Mouse (Mus musculus) cerebellum, adult 11-12 months (tissue): ENCODE data around the gene Sco2.

Experiments
- DNase-seq: peaks from one replicate; pipeline ENCODE4 v3.0.0; 2022

The Sco2 gene

DNA sequence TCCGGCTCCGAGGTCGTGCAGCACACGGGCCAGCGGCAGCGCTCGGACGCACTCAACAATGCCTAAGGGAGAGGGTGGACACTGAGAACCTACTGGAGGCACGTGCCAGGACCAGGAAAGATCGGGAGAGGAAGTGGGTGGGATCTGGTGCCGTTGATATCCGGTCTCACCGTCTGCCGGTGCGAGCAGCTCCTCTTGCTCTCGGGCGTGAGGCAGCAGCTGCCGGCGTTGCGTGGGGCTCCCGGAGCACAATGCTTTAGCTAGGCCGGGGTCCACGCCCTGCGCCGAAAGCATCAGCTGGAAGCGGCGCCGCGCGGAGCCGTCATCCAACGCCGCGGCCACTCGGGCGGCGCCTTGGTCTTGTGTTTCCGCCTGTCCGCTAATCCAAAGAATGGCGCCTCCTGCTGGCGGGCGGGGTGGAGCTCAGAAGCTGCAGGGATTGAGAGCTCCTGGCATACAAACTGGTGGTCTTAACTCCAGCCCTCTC is at the start of gene Sco2:
Sco2 (minus strand) TSS at position 85 of the 487 bp plus-strand sequence.
- DNase-seq, result peak; percentile 90

DNA sequence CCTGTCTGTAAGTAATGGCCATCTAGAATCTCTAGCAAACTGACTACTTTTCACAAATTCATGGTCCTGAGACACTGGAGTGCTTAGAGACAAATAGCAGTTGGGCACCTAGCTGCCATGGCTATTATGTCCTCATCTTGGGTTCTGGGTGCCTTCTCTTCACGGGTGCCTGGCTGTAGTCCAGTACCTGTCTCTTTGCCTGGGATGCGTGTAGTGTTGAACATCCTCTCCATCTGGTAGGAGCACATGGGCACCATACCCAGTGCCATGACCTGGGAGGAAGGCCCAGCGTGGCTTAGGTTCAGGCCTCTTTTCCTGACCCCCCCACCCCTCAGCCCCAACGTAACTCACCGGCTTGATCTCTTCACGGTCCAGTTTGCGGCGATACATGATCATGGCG is 48.3 kb upstream of the Sco2 start:
- DNase-seq, result peak; percentile 55

DNA sequence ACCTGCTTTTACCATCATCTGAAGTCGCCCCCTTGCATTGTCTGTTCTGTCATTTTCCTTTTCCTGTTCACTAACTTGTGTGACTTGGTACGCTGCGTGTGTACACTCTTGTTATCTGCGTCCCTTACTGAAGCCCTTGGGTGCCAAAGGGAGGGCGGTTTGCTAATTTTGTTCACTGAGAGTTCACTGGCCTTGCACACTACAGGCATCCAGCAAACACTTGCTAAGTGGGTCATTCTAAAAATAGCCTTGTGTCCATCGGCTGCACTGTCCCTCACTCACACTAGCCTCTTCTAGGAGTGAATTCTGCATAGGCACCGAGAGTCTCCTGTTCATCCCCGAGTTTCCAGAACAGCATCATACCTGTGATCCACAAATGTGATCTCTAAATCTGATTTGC is 41.6 kb upstream of the Sco2 start:
- DNase-seq, result no peak

DNA sequence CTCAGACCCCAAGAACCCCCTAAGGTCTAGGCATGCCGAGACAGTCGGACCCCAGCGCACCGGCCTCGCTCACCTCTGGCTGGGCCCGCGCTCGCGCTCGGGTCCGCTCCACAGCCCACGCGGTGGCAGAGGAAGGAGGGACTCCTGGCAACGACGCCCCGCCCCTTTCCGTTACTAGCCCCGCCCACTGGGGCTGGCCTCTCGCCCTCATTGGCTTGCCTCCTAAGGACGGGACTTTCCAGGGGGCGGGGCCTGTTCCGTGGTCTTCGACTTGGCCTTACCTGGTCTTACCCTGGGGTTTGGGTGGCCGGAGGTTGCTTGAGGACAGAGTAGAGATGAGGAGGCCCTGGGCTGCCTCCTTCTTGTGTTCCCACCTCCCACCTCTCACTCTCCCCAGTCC is 36.5 kb upstream of the Sco2 start, which contains the start of gene Syce3:
Syce3 (minus strand) TSS at position 386 of the 400 bp plus-strand sequence.
- DNase-seq, result no peak

DNA sequence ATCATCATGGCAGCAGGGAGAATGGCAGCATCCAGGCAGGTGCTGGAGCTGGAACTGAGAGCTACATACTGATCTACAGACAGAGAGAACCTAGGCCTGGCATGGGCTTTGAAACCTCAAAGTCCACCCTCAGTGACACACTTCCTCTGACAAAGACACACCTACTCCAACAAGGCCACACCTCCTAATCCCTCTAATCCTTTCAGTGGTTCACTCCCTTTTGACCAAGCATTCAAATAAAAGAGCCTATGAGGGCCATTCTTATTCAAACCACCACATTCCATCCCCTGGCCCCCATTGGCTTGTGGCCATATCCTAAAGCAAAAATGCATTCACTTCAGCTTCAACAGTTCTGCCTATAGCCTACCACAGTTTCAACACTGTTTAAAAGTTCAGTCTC is 33.0 kb upstream of the Sco2 start:
- no peak for DNase-seq

DNA sequence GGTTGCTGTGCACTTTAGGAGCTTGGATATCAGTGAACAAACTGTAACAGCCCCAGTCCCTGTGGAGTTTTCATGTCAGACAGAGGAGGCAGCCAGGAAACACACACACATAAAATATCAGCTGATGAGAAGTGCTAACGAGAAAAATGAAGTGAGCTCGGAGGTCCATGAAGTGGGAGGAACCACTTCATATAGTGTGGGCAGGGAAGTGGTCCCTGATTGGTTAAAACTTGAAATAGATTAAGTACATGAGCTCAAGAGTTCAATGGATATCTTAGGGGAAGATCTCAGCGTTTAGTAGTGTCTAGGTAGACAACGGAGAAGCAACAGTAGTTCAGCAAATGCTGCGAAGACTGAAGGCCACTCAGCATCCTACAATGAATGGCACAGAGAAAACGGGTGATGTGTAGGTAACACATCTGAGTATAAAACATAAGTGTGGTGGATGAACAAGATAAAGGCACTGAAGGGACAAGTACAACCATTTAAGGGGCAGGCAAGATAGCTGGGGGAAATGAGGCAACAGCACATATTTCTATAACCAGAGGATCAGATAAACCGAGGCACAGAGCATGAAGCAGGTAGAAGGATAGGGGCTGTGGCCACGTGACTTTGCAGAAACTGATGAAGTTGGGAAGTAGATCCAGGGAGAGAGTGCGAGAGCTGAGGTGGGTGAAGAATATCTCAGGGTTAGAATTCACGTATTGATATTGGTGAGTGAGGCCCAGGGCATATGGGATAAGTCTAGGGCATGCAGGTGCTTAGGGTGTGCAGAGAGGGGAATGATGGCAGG is 31.4 kb upstream of the Sco2 start:
- no peak for DNase-seq

DNA sequence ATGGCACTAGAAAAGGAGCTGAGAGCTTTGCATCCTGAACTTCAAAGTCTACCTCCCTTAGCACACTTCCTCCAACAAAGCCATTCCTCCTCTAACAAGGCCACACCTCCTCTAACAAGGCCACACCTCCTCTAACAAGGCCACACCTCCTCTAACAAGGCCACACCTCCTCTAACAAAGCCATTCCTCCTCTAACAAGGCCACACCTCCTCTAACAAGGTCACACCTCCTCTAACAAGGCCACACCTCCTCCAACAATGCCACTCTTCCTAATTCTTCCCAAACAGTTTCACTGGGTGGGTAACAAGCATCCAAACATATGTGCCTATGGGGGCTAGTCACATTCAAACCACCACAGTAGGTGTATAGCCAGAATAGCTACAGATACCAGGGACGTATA is 28.8 kb upstream of the Sco2 start:
- no peak for DNase-seq

DNA sequence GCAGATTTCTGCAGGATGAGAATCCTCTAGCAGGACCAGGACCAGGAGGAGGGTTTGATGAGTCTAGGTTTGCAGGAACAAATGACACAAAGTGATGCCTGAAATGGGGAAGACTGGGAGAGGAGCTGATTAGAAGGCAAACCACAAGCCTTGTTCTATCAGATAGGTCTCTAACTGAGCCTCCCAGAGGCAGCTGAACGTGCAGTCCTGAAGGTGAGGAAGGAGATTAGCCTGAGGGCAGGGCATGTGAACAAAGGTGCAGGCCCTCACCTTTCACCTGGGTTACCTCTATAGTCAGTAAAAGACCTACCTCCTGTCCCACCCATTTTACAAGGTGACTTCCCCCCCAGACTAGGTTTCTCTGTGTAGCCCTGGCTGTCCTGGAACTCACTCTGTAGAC is 26.1 kb upstream of the Sco2 start:
- DNase-seq, result no peak

DNA sequence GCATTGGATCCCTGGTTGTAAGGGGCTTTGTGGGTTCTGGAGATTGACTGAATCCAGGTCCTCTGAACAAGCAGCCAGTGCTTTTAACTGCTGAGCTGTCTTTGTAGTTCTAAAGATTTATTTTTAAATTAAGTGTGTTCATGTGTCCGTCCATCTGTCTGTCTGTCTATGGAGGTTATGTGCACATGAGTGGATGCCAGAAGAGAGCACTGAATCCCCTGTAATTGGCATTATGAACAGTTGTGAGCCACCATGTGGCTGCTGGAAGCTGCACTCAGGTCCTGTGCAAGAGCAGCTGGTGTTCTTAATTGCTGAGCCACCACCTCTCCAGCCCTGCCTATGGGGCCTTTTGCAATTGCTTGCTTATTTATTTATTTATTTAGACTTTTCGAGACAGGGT is 24.5 kb upstream of the Sco2 start:
- DNase-seq, result no peak

DNA sequence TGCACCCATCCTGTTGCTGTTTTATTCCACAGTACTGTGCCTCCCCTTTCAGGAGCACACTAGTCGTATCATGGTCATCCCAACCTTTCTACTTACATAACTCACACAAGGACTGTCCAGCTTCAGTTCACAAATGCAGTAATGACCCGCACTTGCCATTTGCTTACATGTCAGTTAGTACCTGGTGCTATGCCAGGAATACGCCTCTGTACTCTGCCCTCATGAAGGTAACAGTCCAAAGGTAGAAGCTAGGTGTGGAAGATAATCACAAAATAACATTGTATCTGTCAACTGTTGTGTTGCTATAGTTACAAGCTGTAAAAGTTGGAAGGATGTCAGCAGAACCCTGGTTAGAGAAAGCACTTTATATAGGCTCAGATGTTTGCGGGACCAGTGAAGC is 23.2 kb upstream of the Sco2 start:
- no peak for DNase-seq

DNA sequence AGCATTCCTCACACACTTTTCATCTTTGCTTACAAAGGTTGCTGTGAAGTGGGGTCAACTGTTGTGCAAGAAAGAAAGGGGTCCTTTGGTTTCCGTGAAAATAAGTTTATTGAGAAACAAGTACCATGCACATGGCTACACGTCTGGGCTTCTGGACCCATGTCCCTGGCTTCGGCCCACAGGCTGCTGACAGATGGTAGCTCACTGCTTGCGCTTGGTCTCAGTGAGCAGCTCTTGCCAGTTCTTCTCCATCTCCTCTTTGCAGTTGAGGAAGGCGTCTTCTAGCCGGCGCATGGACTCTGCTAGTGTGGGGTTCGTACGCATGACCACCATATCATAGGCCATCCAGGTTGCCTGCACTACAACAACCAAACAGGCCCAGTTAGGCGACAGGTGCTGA is 16.4 kb upstream of the Sco2 start:
- DNase-seq, result no peak

DNA sequence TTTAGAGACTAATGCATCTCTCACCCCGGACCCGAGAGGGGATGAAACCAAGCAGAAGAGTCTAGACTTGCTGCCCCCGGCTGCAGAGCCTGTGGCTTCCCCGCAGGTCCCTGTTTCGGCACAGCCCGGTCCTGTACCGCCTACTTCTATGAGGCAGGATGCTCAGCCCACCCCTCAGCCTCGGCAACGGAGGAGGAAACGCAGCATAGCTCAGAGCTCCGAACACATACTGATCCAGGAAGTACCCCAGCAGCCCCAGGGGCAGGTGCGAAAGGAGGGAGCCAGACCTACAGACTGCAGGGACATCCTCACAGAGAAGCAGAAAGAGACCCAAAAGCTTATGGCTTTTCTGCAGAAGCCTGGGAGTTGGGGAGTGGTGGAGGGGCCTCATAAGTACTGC is 13.5 kb upstream of the Sco2 start:
- DNase-seq, result no peak

DNA sequence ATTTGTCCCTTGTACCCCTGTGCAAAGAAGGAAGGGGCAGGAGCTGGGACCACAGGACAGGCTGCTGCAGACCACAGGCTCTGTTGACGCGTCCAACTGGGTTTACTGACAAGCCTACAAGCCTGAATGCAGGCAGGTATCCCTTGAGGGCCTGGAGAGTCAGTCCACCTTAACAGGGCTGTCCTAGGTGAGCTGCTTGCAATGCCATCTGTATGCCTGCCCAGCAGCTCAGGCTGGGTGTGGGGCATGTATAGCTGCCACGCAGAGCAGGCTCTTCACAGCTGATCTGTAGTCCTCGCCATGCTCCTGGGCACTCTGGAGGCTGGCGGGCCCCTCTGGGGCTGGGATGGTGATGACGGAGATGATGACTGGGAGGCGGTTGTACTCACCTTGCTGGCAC is 11.0 kb upstream of the Sco2 start, which contains the start of gene Klhdc7b:
Klhdc7b (plus strand) TSS at position 301 of the 400 bp plus-strand sequence.
- no peak for DNase-seq

DNA sequence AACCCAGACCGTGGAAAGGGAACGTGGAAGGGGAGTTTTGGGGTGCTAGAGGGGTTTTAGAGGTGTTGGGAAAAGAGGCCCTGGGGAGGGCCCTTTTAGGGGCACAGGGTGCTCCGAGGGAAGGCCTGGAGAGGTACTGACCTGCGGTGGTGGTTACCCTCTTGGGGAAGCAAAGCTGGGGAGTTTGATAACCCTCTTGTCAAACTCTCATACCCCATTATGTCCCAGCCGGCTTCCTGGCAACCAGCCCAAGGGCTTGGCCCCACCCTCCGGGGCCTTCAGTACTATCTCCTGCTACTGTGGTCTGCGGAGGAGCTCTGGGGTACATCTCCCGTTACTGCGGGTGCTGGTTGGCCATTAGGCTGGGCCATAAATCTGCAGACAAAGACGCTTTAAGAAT is 5.8 kb upstream of the Sco2 start:
- peak; percentile 78 for DNase-seq

DNA sequence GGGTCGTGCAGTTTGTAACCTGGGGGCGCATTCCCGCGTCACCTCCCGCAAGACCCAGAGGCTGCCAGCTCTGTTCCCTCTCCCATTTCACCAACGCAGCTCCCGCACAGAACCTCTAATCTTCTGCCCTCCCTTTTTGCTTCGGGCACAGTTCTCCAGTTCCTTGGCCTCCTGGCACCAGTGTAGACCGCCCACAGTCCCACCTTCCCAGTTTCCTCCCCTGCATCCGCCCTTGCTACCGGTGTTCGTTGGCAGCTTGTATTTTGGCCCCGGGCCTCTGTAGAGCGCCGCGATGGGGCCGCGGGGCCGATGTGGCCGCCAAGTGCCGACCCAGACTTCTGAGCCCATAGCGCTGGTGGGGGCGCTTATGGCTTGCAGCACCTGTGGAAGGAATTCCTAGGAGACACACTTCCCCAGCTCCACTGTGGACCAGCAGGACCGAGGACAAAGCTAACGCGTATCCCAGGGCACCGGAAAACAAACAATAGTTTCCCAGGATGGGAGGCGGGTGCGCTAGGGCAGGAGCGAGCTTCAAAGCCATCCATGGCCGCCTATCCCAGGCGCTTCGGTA is 5.3 kb upstream of the Sco2 start, which contains the start of gene Odf3b:
Odf3b (minus strand) TSS at position 452 of the 571 bp plus-strand sequence.
- DNase-seq, result peak; percentile 91

DNA sequence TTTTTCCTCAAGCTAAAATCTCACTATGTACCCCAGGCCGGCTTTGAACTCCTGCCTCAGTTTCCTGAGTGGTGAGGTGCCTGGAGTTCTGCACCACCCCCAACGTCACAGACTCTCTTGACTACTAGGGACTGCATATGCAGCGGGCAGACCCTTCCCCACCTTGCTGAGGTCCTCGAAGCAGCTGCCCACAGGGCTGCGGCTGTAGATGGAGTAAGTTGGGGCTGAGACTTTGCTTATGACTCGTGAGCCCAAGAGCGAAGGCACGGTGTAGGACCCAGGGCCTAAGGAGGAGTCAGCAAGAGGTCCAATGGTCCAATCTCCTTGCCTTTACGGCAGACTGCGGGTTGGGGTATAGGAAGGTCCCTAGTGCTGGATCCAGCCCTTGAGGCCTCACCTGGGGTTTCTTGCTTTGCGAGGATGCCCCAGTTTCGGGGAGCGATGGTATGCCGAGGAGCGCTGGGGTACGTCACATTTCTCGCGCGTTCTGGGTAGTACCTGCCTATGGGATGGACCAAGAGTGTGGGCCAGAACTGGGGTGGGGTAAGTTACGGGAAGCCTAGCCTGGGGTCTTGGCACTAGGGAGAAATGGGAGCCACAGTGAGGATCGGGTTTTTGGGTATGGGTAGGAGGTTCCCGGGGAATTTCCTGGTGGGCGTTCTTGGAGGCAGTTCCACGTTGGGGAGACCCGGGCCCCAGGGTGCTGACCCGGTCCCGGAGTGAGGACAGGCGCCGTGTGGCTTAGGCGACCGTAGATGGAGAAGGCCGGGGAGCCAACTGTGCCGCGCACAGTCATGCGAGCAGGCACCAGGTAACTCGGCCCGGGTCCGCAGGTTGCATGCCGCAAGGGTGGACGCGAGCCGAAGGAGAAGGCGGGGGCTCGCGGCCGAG is 4.5 kb upstream of the Sco2 start:
- peak; percentile 69 for DNase-seq

DNA sequence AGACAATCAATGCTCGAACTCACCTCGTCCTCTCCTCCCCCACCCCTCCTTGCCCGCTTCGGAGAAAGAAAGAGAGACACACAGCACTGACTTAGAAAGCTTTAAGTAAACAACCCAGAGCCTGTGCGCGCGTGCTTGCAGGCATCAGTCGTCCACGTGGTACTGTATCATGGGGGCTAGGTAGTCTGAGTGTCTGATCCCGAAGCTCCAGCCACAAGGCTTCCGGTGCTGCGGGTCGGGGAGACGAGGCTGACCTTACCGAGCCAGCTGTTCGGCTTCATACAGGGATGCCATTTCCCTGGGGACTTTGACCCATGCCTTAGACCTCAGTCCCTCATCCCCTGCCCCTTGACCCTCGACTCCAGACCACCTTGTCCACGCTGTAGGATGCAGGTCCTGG is 3.7 kb upstream of the Sco2 start:
- DNase-seq, result peak; percentile 54

DNA sequence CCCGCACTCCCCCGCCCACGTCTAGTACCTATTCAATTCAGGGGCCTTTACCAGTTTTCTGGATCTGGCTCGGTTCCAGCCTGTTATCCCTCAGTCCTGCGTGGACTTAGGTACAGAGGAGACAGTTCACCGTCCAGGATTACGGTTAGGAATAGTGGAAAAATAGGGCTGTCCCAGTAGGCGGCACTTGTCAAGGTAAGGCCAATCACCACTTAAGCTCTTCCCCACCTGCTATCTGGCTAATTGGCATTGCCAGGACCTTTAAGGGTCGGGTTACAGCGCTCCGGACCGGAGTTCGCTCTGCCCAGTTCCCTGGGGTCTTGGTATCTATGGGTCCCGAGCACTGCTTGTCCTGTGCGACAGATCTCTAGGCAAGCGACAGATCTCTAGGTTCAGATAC is 3.3 kb upstream of the Sco2 start, which contains the start of gene Tymp:
Tymp (minus strand) TSS at position 83 of the 400 bp plus-strand sequence.
- DNase-seq, result no peak

DNA sequence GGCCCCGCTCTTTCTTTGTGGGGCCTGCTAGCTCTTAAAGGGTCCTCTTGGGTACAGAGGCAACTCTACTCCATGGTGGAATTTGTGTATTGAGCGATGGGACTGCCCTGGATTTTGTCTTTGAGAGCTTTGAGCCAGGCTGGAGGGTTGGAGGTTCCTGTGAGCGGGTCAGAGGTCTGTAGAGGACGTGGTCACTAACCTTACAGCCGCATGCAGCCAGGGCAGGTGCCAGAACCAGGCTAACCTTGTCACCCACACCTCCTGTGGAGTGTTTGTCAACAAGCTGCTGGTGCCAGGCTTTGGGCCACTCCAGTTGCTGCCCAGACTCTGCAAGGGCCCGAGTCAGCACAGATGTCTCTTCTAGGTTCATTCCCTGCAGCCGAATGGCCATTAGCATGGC is 2.4 kb upstream of the Sco2 start:
- DNase-seq, result no peak

DNA sequence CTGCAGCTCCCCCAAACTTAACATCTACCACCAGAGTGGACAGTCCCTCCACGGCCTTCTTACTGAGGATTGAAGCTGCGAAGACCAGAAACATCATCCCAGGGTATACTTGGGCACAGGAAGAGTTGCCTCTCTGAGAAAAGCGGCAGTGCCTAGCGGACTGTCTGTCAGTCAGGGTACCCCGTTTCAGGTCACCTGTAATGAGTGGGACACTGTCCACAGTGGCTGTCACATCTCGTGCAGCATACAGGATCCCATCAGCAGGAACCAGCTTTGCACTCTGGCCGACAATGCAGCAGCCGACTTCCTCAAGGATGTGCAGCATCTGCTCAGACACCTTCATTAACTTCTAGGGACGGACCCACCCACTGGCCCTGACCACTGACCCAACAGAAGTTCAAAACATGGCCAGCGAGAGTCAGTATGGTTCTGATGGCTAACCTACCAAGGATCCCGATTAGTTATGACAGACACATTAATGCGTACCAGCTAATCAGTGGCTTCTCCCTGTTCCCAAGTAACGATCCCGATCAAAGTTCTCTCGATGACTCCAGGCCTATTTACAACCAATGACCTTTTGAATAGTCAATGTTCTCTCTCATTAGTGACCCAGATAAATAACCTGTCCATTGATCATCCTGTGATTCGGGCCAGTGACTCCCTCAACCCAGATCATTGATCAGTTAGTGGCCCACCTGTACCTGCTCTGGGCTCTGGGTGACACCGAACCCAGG is 1.3 kb upstream of the Sco2 start:
- DNase-seq, result no peak

DNA sequence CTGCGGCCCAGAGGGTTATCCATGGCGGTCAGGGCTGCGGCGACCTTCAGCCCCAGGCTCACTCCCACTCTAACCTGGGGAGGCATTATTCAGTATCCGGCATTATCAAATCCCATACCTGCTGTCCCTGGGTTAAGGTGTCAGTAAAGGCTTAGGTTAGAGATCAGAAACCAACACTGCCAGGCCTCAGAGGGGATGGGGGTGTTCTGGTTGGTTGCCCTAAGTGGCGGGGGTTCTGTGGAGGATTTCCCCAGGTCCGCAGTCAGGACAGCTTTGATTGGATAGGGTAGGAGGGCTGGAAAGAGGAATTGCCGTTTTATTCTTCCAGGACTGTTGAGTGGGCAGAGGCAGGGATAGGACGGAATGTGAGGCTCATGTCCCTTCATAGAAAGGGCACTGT is 694 bp upstream of the Sco2 start:
- no peak for DNase-seq

DNA sequence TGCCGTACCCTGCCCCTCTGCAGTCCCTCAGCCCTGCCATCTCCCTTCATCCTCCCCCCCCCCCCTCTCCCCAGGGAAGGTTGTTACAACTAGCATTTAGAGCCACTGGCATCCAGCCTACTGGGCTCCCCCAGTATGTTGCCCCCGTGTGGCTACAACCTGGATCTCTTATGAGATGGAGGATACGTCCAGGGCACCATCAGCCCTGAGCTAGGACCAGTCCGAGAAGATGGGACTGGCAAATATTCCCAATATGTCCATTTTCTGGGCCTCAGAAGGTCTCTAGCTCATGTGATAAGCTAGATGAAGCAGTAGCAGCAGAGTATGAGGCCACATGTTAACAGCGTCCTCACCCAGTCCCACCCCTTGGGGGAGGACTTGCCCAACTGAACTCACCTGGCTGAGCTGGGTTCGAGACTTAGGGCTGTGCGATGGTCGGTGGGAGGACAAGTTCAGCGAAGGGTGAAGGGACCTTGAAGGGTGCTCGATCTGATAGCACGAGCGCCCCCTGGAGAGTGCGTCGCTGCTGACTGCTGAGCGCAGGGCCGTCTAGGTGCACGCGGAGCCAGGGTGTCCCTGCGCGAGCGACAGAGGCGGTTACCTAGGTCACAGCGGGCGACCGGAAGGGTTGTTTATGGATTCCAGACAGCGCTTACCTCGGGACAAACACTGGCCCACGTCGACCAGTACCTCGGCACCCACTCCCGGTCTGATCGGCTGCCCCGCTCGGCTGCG is 452 bp downstream of the Sco2 start:
- DNase-seq, result peak; percentile 85
